Mouse (Mus musculus): ENCODE results near the gene Pdzd2.
A peak's percentile ranks its signal among the peaks of the same experiment; 100 is the strongest.

The Pdzd2 gene

GRCm38 (mm10) chr15:12337030-12337778 lies 402.5 kb downstream of the Pdzd2 start:
- DNase-seq: no peak

- no peak for DNase-seq
Observed at GRCm38 (mm10) chr15:12334381-12334780, 405.3 kb downstream of the Pdzd2 start.

GRCm38 (mm10) chr15:12331300-12331699 lies 408.4 kb downstream of the Pdzd2 start:
- no peak for DNase-seq

- no peak for DNase-seq
Observed at GRCm38 (mm10) chr15:12330892-12331291, 408.8 kb downstream of the Pdzd2 start.

- DNase-seq: no peak
Observed at GRCm38 (mm10) chr15:12330389-12330788, 409.3 kb downstream of the Pdzd2 start.

GRCm38 (mm10) chr15:12324326-12324725 lies 415.4 kb downstream of the Pdzd2 start:
- no peak for DNase-seq

GRCm38 (mm10) chr15:12322676-12323402 lies 416.9 kb downstream of the Pdzd2 start:
- no peak for DNase-seq

- DNase-seq: peak; percentile 45
Observed at GRCm38 (mm10) chr15:12321788-12322621, 417.7 kb downstream of the Pdzd2 start, which contains the start of gene 1810049J17Rik. Gene 1810049J17Rik (minus strand): TSS chr15:12321899.

GRCm38 (mm10) chr15:12321091-12321787 lies 418.5 kb downstream of the Pdzd2 start, which contains the start of gene Golph3:
Gene Golph3 (plus strand): TSS chr15:12321450.
- peak; percentile 97 for DNase-seq

GRCm38 (mm10) chr15:12320441-12321090 lies 419.2 kb downstream of the Pdzd2 start:
- no peak for DNase-seq

GRCm38 (mm10) chr15:12319889-12320288 lies 419.8 kb downstream of the Pdzd2 start:
- no peak for DNase-seq

- no peak for DNase-seq
Observed at GRCm38 (mm10) chr15:12318451-12318850, 421.3 kb downstream of the Pdzd2 start.

GRCm38 (mm10) chr15:12317290-12317689 lies 422.4 kb downstream of the Pdzd2 start:
- no peak for DNase-seq

GRCm38 (mm10) chr15:12315996-12316395 lies 423.7 kb downstream of the Pdzd2 start:
- no peak for DNase-seq

GRCm38 (mm10) chr15:12314584-12314983 lies 425.1 kb downstream of the Pdzd2 start:
- DNase-seq: no peak

- no peak for DNase-seq
Observed at GRCm38 (mm10) chr15:12313255-12313654, 426.5 kb downstream of the Pdzd2 start.

- DNase-seq: no peak
Observed at GRCm38 (mm10) chr15:12311465-12311864, 428.3 kb downstream of the Pdzd2 start.

- no peak for DNase-seq
Observed at GRCm38 (mm10) chr15:12310676-12311075, 429.0 kb downstream of the Pdzd2 start.
